ENCODE assay signal across 21 mouse cellular contexts in genomic region chr19:37992184-37992554, GRCm38 (mm10). TPM values are rescaled to one million over a fixed set of nuclear protein-coding genes. Genes with fewer than 3 reads are reported as not detected.
DNase-seq lines count a peak whose midpoint lies in the region; ATAC-seq and TF ChIP-seq lines count a peak whose summit lies in the region.
"Had no signal": no experiment of that assay in that cellular context is flagged by ENCODE, and none has a peak within 500 bp of the region (broad histone marks: within the 10 kb centered on the region; RNA-seq: fewer than 3 reads in every experiment).

No protein-coding gene starts in this region.

- DNase-seq in cerebellum, adult 2 months, result no peak
- no peak for DNase-seq in cerebellum, adult 9-10 months
- no peak for DNase-seq in heart, postnatal 0 days (ENCODE audit: low spot score)
- no peak for DNase-seq in midbrain, embryonic 10.5 days (ENCODE audit: low spot score)
- no peak for DNase-seq in kidney, adult 18-20 months
- DNase-seq: adrenal gland, adult 8-10 months; gastrocnemius, postnatal 10 days; kidney, adult 9 months; kidney, postnatal 25 days; thymus, postnatal 25 days had no signal

- 9% methylated on average over 2 of the region's 2 CpGs for WGBS in cerebellum, adult 2 months
- 55% methylated on average over 2 of the region's 2 CpGs for WGBS in heart, postnatal 0 days
- 61% methylated on average over 2 of the region's 2 CpGs for WGBS in heart, embryonic 12.5 days
- 55% methylated on average over 2 of the region's 2 CpGs for WGBS in midbrain, embryonic 13.5 days
- 80% methylated on average over 2 of the region's 2 CpGs for WGBS in midbrain, embryonic 10.5 days
- WGBS in midbrain, embryonic 16.5 days, result 38% methylated on average over 2 of the region's 2 CpGs

- H3K4me2 ChIP-seq in heart, postnatal 0 days (ENCODE audit: low read depth, low read length), result 0 out of 2 replicates have a peak overlapping the region, but pooled peaks have one; percentile 13
- H3K4me2 ChIP-seq in heart, embryonic 12.5 days, result no peak overlapping the region
- H3K4me2 ChIP-seq in midbrain, embryonic 13.5 days (replicated peaks), result no peak overlapping the region; the same call in 1 of the 2 replicates
- peak overlapping the region; percentile 35 for H3K4me2 ChIP-seq in midbrain, embryonic 16.5 days (ENCODE audit: low read length)
- H3K4me2 ChIP-seq: embryonic facial prominence, embryonic 13.5 days; heart, embryonic 15.5 days; intestine, embryonic 15.5 days; lung, embryonic 14.5 days; neural tube, embryonic 12.5 days had no signal

- peaks cover 14% of the 10 kb centered on the region for H3K4me1 ChIP-seq in cerebellum, adult 2 months (ENCODE audit: control insufficient read depth, insufficient read depth, low read length)
- H3K4me1 ChIP-seq in heart, postnatal 0 days (ENCODE audit: control insufficient read depth, insufficient read depth), result peaks cover 11% of the 10 kb centered on the region
- peaks cover 7% of the 10 kb centered on the region; the same call in 1 of the 2 replicates for H3K4me1 ChIP-seq in heart, embryonic 12.5 days (replicated peaks)
- peaks cover 5% of the 10 kb centered on the region for H3K4me1 ChIP-seq in midbrain, embryonic 13.5 days (replicated peaks)
- peaks cover 8% of the 10 kb centered on the region for H3K4me1 ChIP-seq in midbrain, embryonic 10.5 days
- peaks cover 16% of the 10 kb centered on the region for H3K4me1 ChIP-seq in midbrain, embryonic 16.5 days (ENCODE audit: control insufficient read depth, insufficient read depth, low read length)
- H3K4me1 ChIP-seq: intestine, embryonic 15.5 days; neural tube, embryonic 12.5 days had no signal

- H3K9ac ChIP-seq in heart, postnatal 0 days (replicated peaks; ENCODE audit: low read depth, low read length), result no peak overlapping the region
- no peak overlapping the region for H3K9ac ChIP-seq in heart, embryonic 12.5 days
- H3K9ac ChIP-seq in midbrain, embryonic 13.5 days (replicated peaks), result no peak overlapping the region
- H3K9ac ChIP-seq in midbrain, embryonic 16.5 days (ENCODE audit: low read depth, low read length), result no peak overlapping the region
- H3K9ac ChIP-seq: embryonic facial prominence, embryonic 13.5 days; heart, embryonic 15.5 days; intestine, embryonic 15.5 days; liver, embryonic 14.5 days; lung, embryonic 14.5 days; neural tube, embryonic 12.5 days had no signal

- H3K36me3 ChIP-seq in heart, postnatal 0 days (replicated peaks; ENCODE audit: control insufficient read depth, insufficient read depth, low read length), result no peaks in the 10 kb centered on the region
- H3K36me3 ChIP-seq in heart, embryonic 12.5 days, result peaks cover 8% of the 10 kb centered on the region
- no peaks in the 10 kb centered on the region for H3K36me3 ChIP-seq in midbrain, embryonic 13.5 days
- H3K36me3 ChIP-seq in midbrain, embryonic 10.5 days, result no peaks in the 10 kb centered on the region
- no peaks in the 10 kb centered on the region for H3K36me3 ChIP-seq in midbrain, embryonic 16.5 days (ENCODE audit: control insufficient read depth, insufficient read depth, low read length)
- H3K36me3 ChIP-seq: heart, embryonic 15.5 days; intestine, embryonic 15.5 days; neural tube, embryonic 12.5 days had no signal

- TF ChIP-seq POLR2A in cerebellum, adult 2 months (IDR thresholded peaks at IDR 0.05; ENCODE audit: borderline replicate concordance, insufficient read depth, low read length), result no peak

- H3K27ac ChIP-seq in cerebellum, adult 2 months (ENCODE audit: insufficient read depth, low read length), result peak overlapping the region; percentile 36; the same call in 1 of the 2 replicates
- no peak overlapping the region for H3K27ac ChIP-seq in heart, postnatal 0 days (ENCODE audit: low read depth)
- H3K27ac ChIP-seq in heart, embryonic 12.5 days (ENCODE audit: poor library complexity, severe bottlenecking), result no peak overlapping the region
- H3K27ac ChIP-seq in midbrain, embryonic 13.5 days, result peak overlapping the region; percentile 39; the same call in 1 of the 2 replicates
- H3K27ac ChIP-seq in midbrain, embryonic 10.5 days (replicated peaks), result no peak overlapping the region
- peak overlapping the region; percentile 93 for H3K27ac ChIP-seq in midbrain, embryonic 16.5 days (ENCODE audit: low read length)
- H3K27ac ChIP-seq: embryonic facial prominence, embryonic 13.5 days; heart, embryonic 15.5 days; intestine, embryonic 15.5 days; liver, embryonic 14.5 days; neural tube, embryonic 12.5 days had no signal

- no peak for TF ChIP-seq EP300 in heart, postnatal 0 days (IDR thresholded peaks at IDR 0.05; ENCODE audit: low read depth)

- no peak for TF ChIP-seq CTCF in cerebellum, adult 2 months (IDR thresholded peaks at IDR 0.05; ENCODE audit: borderline replicate concordance, insufficient read depth, low read depth, low read length)
- TF ChIP-seq CTCF in heart, postnatal 0 days (IDR thresholded peaks at IDR 0.05; ENCODE audit: low read depth), result no peak

- H3K27me3 ChIP-seq in cerebellum, adult 2 months (ENCODE audit: control insufficient read depth, insufficient read depth, low read length), result no peaks in the 10 kb centered on the region
- no peaks in the 10 kb centered on the region for H3K27me3 ChIP-seq in heart, postnatal 0 days (ENCODE audit: control insufficient read depth, insufficient read depth, low read length)
- no peaks in the 10 kb centered on the region for H3K27me3 ChIP-seq in heart, embryonic 12.5 days (replicated peaks)
- H3K27me3 ChIP-seq in midbrain, embryonic 13.5 days, result no peaks in the 10 kb centered on the region
- H3K27me3 ChIP-seq in midbrain, embryonic 10.5 days (ENCODE audit: low read depth, poor library complexity, severe bottlenecking), result no peaks in the 10 kb centered on the region
- H3K27me3 ChIP-seq in midbrain, embryonic 16.5 days (ENCODE audit: control insufficient read depth, insufficient read depth, low read depth, low read length), result no peaks in the 10 kb centered on the region
- H3K27me3 ChIP-seq: embryonic facial prominence, embryonic 13.5 days; heart, embryonic 15.5 days; intestine, embryonic 15.5 days; neural tube, embryonic 12.5 days had no signal

- ATAC-seq in heart, postnatal 0 days (ENCODE audit: insufficient read depth, low read depth), result no peak
- no peak for ATAC-seq in heart, embryonic 12.5 days (ENCODE audit: insufficient number of reproducible peaks, low FRiP score)
- ATAC-seq in midbrain, embryonic 13.5 days, result no peak
- peak; percentile 72 for ATAC-seq in midbrain, embryonic 16.5 days
- ATAC-seq: activated CD4-positive, CD25-positive, alpha-beta regulatory T cell, adult 4 months; intestine, embryonic 15.5 days had no signal

- no peaks in the 10 kb centered on the region for H3K9me3 ChIP-seq in heart, postnatal 0 days (replicated peaks; ENCODE audit: control insufficient read depth, low read length)
- H3K9me3 ChIP-seq in heart, embryonic 12.5 days (replicated peaks), result no peaks in the 10 kb centered on the region
- no peaks in the 10 kb centered on the region for H3K9me3 ChIP-seq in midbrain, embryonic 13.5 days
- no peaks in the 10 kb centered on the region for H3K9me3 ChIP-seq in midbrain, embryonic 10.5 days (replicated peaks)
- H3K9me3 ChIP-seq in midbrain, embryonic 16.5 days (replicated peaks; ENCODE audit: control insufficient read depth, low read length, poor library complexity, severe bottlenecking), result no peaks in the 10 kb centered on the region
- H3K9me3 ChIP-seq: embryonic facial prominence, embryonic 13.5 days; heart, embryonic 15.5 days; intestine, embryonic 15.5 days; neural tube, embryonic 12.5 days had no signal

- H3K4me3 ChIP-seq in cerebellum, adult 2 months (replicated peaks; ENCODE audit: insufficient read depth, low read depth, low read length), result no peak overlapping the region
- no peak overlapping the region for H3K4me3 ChIP-seq in heart, postnatal 0 days (ENCODE audit: low read depth, low read length)
- H3K4me3 ChIP-seq in heart, embryonic 12.5 days, result no peak overlapping the region
- H3K4me3 ChIP-seq in midbrain, embryonic 13.5 days (replicated peaks), result no peak overlapping the region
- no peak overlapping the region for H3K4me3 ChIP-seq in midbrain, embryonic 10.5 days
- no peak overlapping the region for H3K4me3 ChIP-seq in midbrain, embryonic 16.5 days (ENCODE audit: low read depth, low read length)
- H3K4me3 ChIP-seq: embryonic facial prominence, embryonic 13.5 days; erythroblast, embryonic 14.5 days; heart, embryonic 15.5 days; intestine, embryonic 15.5 days; neural tube, embryonic 12.5 days had no signal

RNA-seq across cellular contexts. Expression of gene Myof, which starts 51.2 kb away (rescaled TPM):
- 2.1 and 3.3 TPM in 2 replicates for polyA plus RNA-seq in cerebellum, adult 2 months (2012; rRNA removed)
- total RNA-seq in heart, postnatal 0 days (2014; rRNA removed; ENCODE audit: low replicate concordance), result 9.5 and 13.3 TPM in 2 replicates
- 2.8 and 3.0 TPM in 2 replicates for polyA plus RNA-seq in heart, postnatal 0 days (2015; fragmentation: Nextera tagmentation; extraction: Ambion mirVana)
- 8.9 and 9.4 TPM in 2 replicates for polyA plus RNA-seq in heart, embryonic 12.5 days (2016; fragmentation: Nextera tagmentation; extraction: Ambion mirVana)
- 1.3 and 1.6 TPM in 2 replicates for polyA plus RNA-seq in midbrain, embryonic 13.5 days (2015; fragmentation: Nextera tagmentation; extraction: Ambion mirVana)
- polyA plus RNA-seq in midbrain, embryonic 10.5 days (2016; fragmentation: Nextera tagmentation; extraction: Ambion mirVana), result 1.5 and 2.2 TPM in 2 replicates
- 1.4 and 1.9 TPM in 2 replicates for polyA plus RNA-seq in midbrain, embryonic 16.5 days (2015; fragmentation: Nextera tagmentation; extraction: Ambion mirVana)
- polyA plus RNA-seq: erythroblast, embryonic 14.5 days had no signal

Comparison
In these comparisons a context has a peak if more than half of its experiments do, and no peak if none do; other contexts are left out.
1. H3K27ac ChIP-seq: peak in cerebellum, adult 2 months (single experiment), midbrain, embryonic 13.5 days (single experiment) and midbrain, embryonic 16.5 days (single experiment); none in heart, postnatal 0 days (single experiment), heart, embryonic 12.5 days (single experiment) and midbrain, embryonic 10.5 days (single experiment).
2. H3K4me2 ChIP-seq: peak in heart, postnatal 0 days (single experiment) and midbrain, embryonic 16.5 days (single experiment); none in heart, embryonic 12.5 days (single experiment) and midbrain, embryonic 13.5 days (single experiment).